Mouse (Mus musculus) stomach, embryonic 14.5 days (tissue): ENCODE results near the gene Gm20388. TPM values are rescaled to one million over a fixed set of nuclear protein-coding genes. Genes with fewer than 3 reads are reported as not detected.

Source experiments
- ATAC-seq: fragments of 200-750 bp; cut with Nextera tagmentation; 2 replicates; pipeline ENCODE4 v1.8.0; 2017; ENCODE audit warnings: low read depth, moderate TSS enrichment; ENCODE audit not compliant: insufficient number of reproducible peaks, insufficient read depth, low FRiP score
- H3K27ac ChIP-seq: fragments of 300-500 bp; sonication (generic); 2 replicates; pipeline ENCODE4 v1.5.1; 2014; ENCODE audit warnings: mild to moderate bottlenecking, low read length, moderate library complexity, mixed read lengths
- H3K27me3 ChIP-seq: fragments of 300-500 bp; sonication (generic); 2 replicates; pipeline ENCODE4 v1.6.1; 2014; ENCODE audit warnings: low read length, control low read depth, mixed read lengths; ENCODE audit not compliant: control insufficient read depth, insufficient read depth
- H3K36me3 ChIP-seq: fragments of 300-500 bp; sonication (generic); 2 replicates; pipeline ENCODE4 v1.6.1; 2014; ENCODE audit warnings: mild to moderate bottlenecking, control low read depth, low read length, moderate library complexity, mixed read lengths; ENCODE audit not compliant: control insufficient read depth, insufficient read depth
- H3K4me1 ChIP-seq: fragments of 300-500 bp; sonication (generic); 2 replicates; pipeline ENCODE4 v1.6.1; 2014; ENCODE audit warnings: low read length, control low read depth, mixed read lengths; ENCODE audit not compliant: control insufficient read depth, insufficient read depth
- H3K4me2 ChIP-seq: fragments of 300-500 bp; sonication (generic); replicated peaks from 2 replicates; pipeline ENCODE4 v1.6.1; 2014; ENCODE audit warnings: low read depth, low read length, control low read depth
- H3K4me3 ChIP-seq: fragments of 300-500 bp; sonication (generic); 2 replicates; pipeline ENCODE4 v1.5.1; 2014; ENCODE audit warnings: low read depth, low read length, control low read depth
- H3K9ac ChIP-seq: fragments of 300-500 bp; sonication (generic); replicated peaks from 2 replicates; pipeline ENCODE4 v1.6.1; 2014; ENCODE audit warnings: low read depth, mild to moderate bottlenecking, control low read depth, low read length, moderate library complexity, mixed read lengths
- H3K9me3 ChIP-seq: fragments of 300-500 bp; sonication (generic); 2 replicates; pipeline ENCODE4 v1.6.1; 2016; ENCODE audit warnings: low read depth, low read length, control low read depth; ENCODE audit not compliant: control insufficient read depth
- WGBS: fragments of 180-500 bp; shearing (Covaris S2); extraction: QIAGEN DNeasy Blood & Tissue Kit; methylation state at CpG from one replicate; pipeline ENCODE4 v1.1.7; 2014; 5-methylcytosine and 5-hydroxymethylcytosine counted together
- polyA plus RNA-seq: library from polyadenylated mRNA; unstranded; fragments of >200 nt; fragmentation: Nextera tagmentation; extraction: Ambion mirVana; gene quantifications from 2 replicates; pipeline ENCODE4 v1.2.1, GENCODE M21; 2014

Gene Gm20388
- polyA plus RNA-seq, 1 experiment from 2014 or later = 11.4 TPM

DNA sequence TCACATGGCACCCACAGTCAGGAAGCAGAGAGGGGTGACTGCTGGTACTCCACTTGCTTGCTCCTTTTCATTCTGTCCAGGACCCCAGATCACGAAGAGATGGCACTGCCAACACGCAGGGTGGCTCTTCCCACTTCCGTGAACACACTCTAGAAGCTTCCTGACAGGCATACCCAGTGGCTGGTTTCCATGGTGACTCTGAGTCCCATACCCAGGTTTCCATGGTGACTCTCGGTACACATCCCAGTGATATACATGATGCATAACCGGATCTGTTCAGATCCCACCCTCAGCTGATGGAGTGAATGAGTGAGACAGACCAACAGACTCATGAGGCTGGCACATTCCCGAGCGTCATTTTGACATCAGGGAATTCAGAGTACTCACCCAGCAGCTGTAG lies 1148.5 kb downstream of the Gm20388 start:
- whole genome bisulfite sequencing = 87% methylated on average over 7 of the region's 7 CpGs
- Histone ChIP-seq H3K4me3 (no peak overlapping the region), H3K27ac (no peak overlapping the region), H3K9ac (no peak overlapping the region), H3K4me2 (no peak overlapping the region), H3K4me1 (no peaks in the 10 kb centered on the region), H3K36me3 (peaks cover 18% of the 10 kb centered on the region), H3K27me3 (no peaks in the 10 kb centered on the region), H3K9me3 (no peaks in the 10 kb centered on the region)
- no peak for ATAC-seq

DNA sequence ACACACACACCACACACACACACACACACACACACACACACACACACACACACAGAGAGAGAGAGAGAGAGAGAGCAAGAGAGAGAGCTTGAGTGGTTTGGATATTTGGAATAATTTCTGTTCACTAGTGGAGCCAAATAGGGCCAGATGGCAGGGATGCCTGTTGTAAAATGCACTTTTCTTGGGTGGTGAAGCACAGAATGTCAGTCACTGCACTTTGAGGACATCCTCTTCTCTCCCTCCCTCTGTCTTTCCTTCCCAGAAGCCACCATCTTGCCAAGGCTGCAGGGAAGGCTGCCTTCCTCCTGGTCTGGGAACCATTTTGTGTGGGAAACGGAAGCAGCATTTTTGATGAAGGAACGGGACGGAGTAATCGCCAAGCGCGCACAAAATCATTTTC lies 1151.9 kb downstream of the Gm20388 start:
- H3K4me1 ChIP-seq = no peaks in the 10 kb centered on the region
- 93% methylated on average over 6 of the region's 6 CpGs for WGBS
- H3K36me3 ChIP-seq = peaks cover 25% of the 10 kb centered on the region
- H3K9ac ChIP-seq = no peak overlapping the region
- H3K4me3 ChIP-seq = no peak overlapping the region
- H3K4me2 ChIP-seq = no peak overlapping the region
- no peaks in the 10 kb centered on the region for H3K9me3 ChIP-seq
- ATAC-seq = no peak
- no peak overlapping the region for H3K27ac ChIP-seq
- H3K27me3 ChIP-seq = no peaks in the 10 kb centered on the region

DNA sequence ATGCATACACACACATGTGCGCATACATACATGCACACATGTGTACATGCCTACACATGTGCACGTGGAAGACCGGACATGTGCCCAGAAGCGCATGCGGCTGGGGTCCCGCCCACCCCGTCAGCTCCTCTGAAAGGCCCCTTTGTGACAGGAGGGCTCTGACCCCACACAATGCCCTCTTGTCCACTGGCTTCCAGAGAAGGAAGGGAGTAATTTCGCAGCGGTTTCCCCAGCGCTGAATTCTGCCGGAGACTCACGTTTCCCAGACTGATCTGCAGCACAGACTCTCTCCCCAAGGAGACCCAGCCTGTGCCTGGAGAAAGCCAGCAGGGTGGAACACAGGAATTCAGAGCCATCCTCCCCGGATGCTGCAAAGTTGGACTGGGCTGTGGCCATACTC lies 1153.0 kb downstream of the Gm20388 start:
- ATAC-seq = no peak
- H3K4me2 ChIP-seq = no peak overlapping the region
- no peaks in the 10 kb centered on the region for H3K9me3 ChIP-seq
- no peak overlapping the region for H3K4me3 ChIP-seq
- peaks cover 20% of the 10 kb centered on the region; the same call in 1 of the 2 replicates for H3K36me3 ChIP-seq
- H3K27me3 ChIP-seq = no peaks in the 10 kb centered on the region
- H3K9ac ChIP-seq = no peak overlapping the region
- 0 out of 2 replicates have a peak overlapping the region, but pooled peaks have one; percentile 39 for H3K27ac ChIP-seq
- WGBS = 75% methylated on average over 13 of the region's 13 CpGs
- no peaks in the 10 kb centered on the region for H3K4me1 ChIP-seq

DNA sequence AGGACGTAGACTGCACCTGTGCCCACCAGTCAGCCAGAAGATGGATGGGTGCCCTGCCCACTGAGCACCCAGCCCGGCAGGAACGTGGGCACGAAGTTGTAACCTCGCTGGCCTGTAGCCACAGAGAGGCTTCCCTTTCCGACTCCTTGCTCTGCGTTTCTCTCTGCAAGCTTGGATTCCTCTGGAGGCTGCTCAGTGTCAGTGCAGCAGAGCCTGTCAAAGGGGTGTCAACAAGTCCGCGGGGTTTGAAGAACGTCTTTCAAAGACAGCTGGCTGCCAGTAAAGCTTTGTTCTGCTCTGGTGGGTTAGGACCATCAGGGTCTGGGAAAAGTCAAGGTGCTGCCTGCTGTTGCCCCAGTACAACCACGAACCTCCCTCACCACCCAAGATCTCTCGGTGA lies 1160.8 kb downstream of the Gm20388 start:
- H3K9me3 ChIP-seq = no peaks in the 10 kb centered on the region
- H3K4me2 ChIP-seq = 0 out of 2 replicates have a peak overlapping the region, but pooled peaks have one; percentile 2
- H3K4me3 ChIP-seq = no peak overlapping the region
- peaks cover 10% of the 10 kb centered on the region for H3K27me3 ChIP-seq
- peaks cover 33% of the 10 kb centered on the region for H3K4me1 ChIP-seq
- 5% methylated on average over 12 of the region's 12 CpGs for WGBS
- no peak overlapping the region for H3K9ac ChIP-seq
- no peaks in the 10 kb centered on the region for H3K36me3 ChIP-seq
- peak; percentile 39 for ATAC-seq
- peak overlapping the region; percentile 44; the same call in 1 of the 2 replicates for H3K27ac ChIP-seq

GRCm38 (mm10) chr8:121072406-121073130 lies 1161.9 kb downstream of the Gm20388 start:
- H3K36me3 ChIP-seq = no peaks in the 10 kb centered on the region
- ATAC-seq = no peak
- peak overlapping the region; percentile 92 for H3K27ac ChIP-seq
- no peaks in the 10 kb centered on the region for H3K9me3 ChIP-seq
- WGBS = 26% methylated on average over 11 of the region's 11 CpGs
- peaks cover 37% of the 10 kb centered on the region for H3K4me1 ChIP-seq
- peak overlapping the region; percentile 29 for H3K4me3 ChIP-seq
- peak overlapping the region; percentile 52 for H3K9ac ChIP-seq
- H3K4me2 ChIP-seq = peak overlapping the region; percentile 58
- peaks cover 19% of the 10 kb centered on the region for H3K27me3 ChIP-seq

- H3K27me3 ChIP-seq = peaks cover 19% of the 10 kb centered on the region
- H3K27ac ChIP-seq = peak overlapping the region; percentile 92
- ATAC-seq = peak; percentile 25; the same call in 1 of the 2 replicates
- 3% methylated on average over 48 of the region's 48 CpGs for WGBS
- H3K4me3 ChIP-seq = peak overlapping the region; percentile 29
- peak overlapping the region; percentile 52 for H3K9ac ChIP-seq
- peak overlapping the region; percentile 58 for H3K4me2 ChIP-seq
- H3K4me1 ChIP-seq = peaks cover 37% of the 10 kb centered on the region
- no peaks in the 10 kb centered on the region for H3K36me3 ChIP-seq
- H3K9me3 ChIP-seq = no peaks in the 10 kb centered on the region
Measured at GRCm38 (mm10) chr8:121073174-121074107, 1162.8 kb downstream of the Gm20388 start.

DNA sequence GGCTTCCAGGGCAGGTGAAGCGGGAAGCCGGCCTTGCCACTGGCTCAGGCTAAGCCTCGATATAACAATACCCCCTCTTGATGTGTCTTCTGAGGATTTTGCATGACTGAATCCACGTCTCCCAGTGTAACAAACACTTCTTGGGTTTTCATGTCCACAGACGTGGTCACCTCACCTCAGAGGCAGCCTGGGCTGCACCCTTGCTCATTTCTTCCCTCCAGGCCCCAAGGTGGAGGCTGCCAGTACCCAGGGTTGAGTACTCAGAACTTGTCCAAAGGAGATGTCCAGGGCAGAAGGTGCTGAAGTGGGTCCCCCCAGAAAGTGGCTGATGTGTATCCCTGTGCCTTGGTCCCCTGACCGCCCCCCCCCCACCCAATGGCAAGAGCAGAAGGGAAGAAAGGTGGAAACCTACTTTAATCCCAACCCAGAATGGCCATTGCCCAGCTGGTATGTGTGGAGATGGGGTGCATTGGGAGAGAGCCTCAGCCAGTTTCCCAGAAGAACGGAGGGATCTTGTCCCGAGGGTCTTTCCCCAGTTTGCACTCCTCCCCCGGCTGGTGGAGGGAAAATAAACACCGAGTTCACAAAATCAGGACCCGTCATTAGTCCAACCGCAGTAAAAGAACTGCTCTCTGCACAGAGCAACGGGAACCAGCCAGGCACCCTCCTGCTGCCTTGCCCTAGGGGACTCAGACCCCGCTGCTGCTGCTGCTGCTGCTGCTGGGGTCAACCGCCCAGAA lies 1163.6 kb downstream of the Gm20388 start:
- H3K36me3 ChIP-seq = no peaks in the 10 kb centered on the region; the same call in 1 of the 2 replicates
- no peak for ATAC-seq
- H3K9me3 ChIP-seq = no peaks in the 10 kb centered on the region
- H3K27me3 ChIP-seq = peaks cover 21% of the 10 kb centered on the region
- H3K9ac ChIP-seq = peak overlapping the region; percentile 52
- peak overlapping the region; percentile 92 for H3K27ac ChIP-seq
- peaks cover 37% of the 10 kb centered on the region for H3K4me1 ChIP-seq
- H3K4me2 ChIP-seq = peak overlapping the region; percentile 58
- 9% methylated on average over 15 of the region's 15 CpGs for WGBS
- H3K4me3 ChIP-seq = peak overlapping the region; percentile 29

DNA sequence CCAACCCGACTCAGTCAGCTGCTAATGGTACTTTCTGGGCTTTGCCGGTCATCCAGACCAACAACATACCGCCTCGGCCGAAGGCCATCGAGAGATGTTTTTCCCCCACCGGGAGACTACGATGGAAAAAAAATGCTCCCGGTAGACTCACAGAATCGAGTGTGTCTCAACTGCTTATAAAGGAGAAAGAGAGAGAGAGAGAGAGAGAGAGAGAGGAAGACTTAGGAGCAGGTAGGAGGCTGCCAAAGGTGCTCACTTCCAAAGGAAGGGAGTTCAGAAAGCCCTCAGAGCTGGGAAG lies 1164.2 kb downstream of the Gm20388 start:
- 1% methylated on average over 10 of the region's 10 CpGs for WGBS
- peak overlapping the region; percentile 52 for H3K9ac ChIP-seq
- H3K27ac ChIP-seq = peak overlapping the region; percentile 92
- no peaks in the 10 kb centered on the region for H3K9me3 ChIP-seq
- H3K4me1 ChIP-seq = peaks cover 37% of the 10 kb centered on the region
- peak overlapping the region; percentile 58 for H3K4me2 ChIP-seq
- H3K27me3 ChIP-seq = peaks cover 23% of the 10 kb centered on the region
- ATAC-seq = no peak
- H3K4me3 ChIP-seq = peak overlapping the region; percentile 29
- no peaks in the 10 kb centered on the region; the same call in 1 of the 2 replicates for H3K36me3 ChIP-seq
